Mouse (Mus musculus): ENCODE data around the gene Cplx3. TPM values are rescaled to one million over a fixed set of nuclear protein-coding genes. Genes with fewer than 3 reads are reported as not detected.

The Cplx3 gene
- total and polyA plus RNA-seq, 3 experiments = 0.09 TPM; not detected in 2

- TF ChIP-seq ZKSCAN1 (IDR thresholded peaks at IDR 0.05; ENCODE audit: borderline replicate concordance, low read depth, low read length) (no peak), MEF2A (IDR thresholded peaks at IDR 0.05; ENCODE audit: borderline replicate concordance, low read depth, low read length) (0 out of 2 replicates have a peak, but pooled peaks have one; percentile 14)
Measured at GRCm38 (mm10) chr9:57552139-57552887, 53.8 kb downstream of the Cplx3 start, which contains the start of gene Mpi (continued).

- in situ Hi-C loops (cut with MboI; ENCODE audit: low pct_ligation_motif_present, low pct_unique_long_range_greater_than_20kb, low sequenced_read_pairs) = no loop called here
- H3K4me1 ChIP-seq (ENCODE audit: control insufficient read depth in 1 of 2, insufficient read depth in 2 of 2) = peaks cover 3 to 18% of the 10 kb centered on the region in 2 experiments
- no peak for TF ChIP-seq EP300 (IDR thresholded peaks at IDR 0.05; ENCODE audit: low read length)
- no peak for TF ChIP-seq CTCF (conservative IDR thresholded peaks at IDR 0.05 in 1 of 2, IDR thresholded peaks at IDR 0.05 in 1 of 2; ENCODE audit: low read depth in 2 of 2, low read length in 2 of 2)
- TF ChIP-seq POLR2A (IDR thresholded peaks at IDR 0.05; ENCODE audit: low read depth, low read length) = no peak
- TF ChIP-seq JUND (conservative IDR thresholded peaks at IDR 0.05; ENCODE audit: low read depth, low read length) = no peak
- TF ChIP-seq CHD2 (IDR thresholded peaks at IDR 0.05; ENCODE audit: low read length) = no peak
- TF ChIP-seq SIN3A (IDR thresholded peaks at IDR 0.05; ENCODE audit: low read length) = no peak
- peaks cover 43 to 56% of the 10 kb centered on the region in 2 experiments for H3K36me3 ChIP-seq (replicated peaks in 1 of 2; ENCODE audit: control insufficient read depth in 1 of 2, insufficient read depth in 1 of 2, low read length in 1 of 2)
- DNase-seq (ENCODE audit: extremely low read depth) = no peak
- H3K9me3 ChIP-seq (replicated peaks; ENCODE audit: low read length) = no peaks in the 10 kb centered on the region
- H3K27ac ChIP-seq (ENCODE audit: insufficient read depth, low read depth) = no peak overlapping the region
- no peaks in the 10 kb centered on the region for H3K27me3 ChIP-seq (replicated peaks)
- dilution Hi-C loops (cut with MboI; ENCODE audit: extremely low pct_ligation_motif_present, extremely low pct_unique_long_range_greater_than_20kb, low sequenced_read_pairs) = no loop called here
- H3K9ac ChIP-seq (ENCODE audit: insufficient read depth, low read depth) = no peak overlapping the region
- H3K79me2 ChIP-seq (replicated peaks; ENCODE audit: control insufficient read depth, extremely low read depth, insufficient read depth, poor library complexity, severe bottlenecking) = no peaks in the 10 kb centered on the region
- H3K4me3 ChIP-seq (replicated peaks in 1 of 3; ENCODE audit: low read depth in 2 of 3, low read length in 2 of 3, poor library complexity in 1 of 3) = no peak overlapping the region
- H3K4me2 ChIP-seq (ENCODE audit: insufficient read depth, low read depth, poor library complexity, severe bottlenecking) = no peak overlapping the region
Measured at GRCm38 (mm10) chr9:57550126-57550862, 55.8 kb downstream of the Cplx3 start.

Other genes starting within 250 kb of the Cplx3 start
- 39.6 and 50.3 TPM in 2 replicates for gene Ppcdc, start 166.2 kb downstream of the Cplx3 start, total RNA-seq (2012; rRNA removed)
- 44.1 and 44.9 TPM in 2 replicates for gene Ppcdc, start 166.2 kb downstream of the Cplx3 start, total RNA-seq (2014; rRNA removed)
- gene Ppcdc, start 166.2 kb downstream of the Cplx3 start, polyA plus RNA-seq (2012; ENCODE audit: insufficient read length, low read depth) = 36.2 and 38.8 TPM in 2 replicates
- gene Scamp5, start 138.2 kb downstream of the Cplx3 start, total RNA-seq (2012; rRNA removed) = 2.1 and 2.7 TPM in 2 replicates
- gene Scamp5, start 138.2 kb downstream of the Cplx3 start, total RNA-seq (2014; rRNA removed) = 0.34 and 0.54 TPM in 2 replicates
- gene Scamp5, start 138.2 kb downstream of the Cplx3 start, polyA plus RNA-seq (2012; ENCODE audit: insufficient read length, low read depth) = 0.48 and 0.99 TPM in 2 replicates
- 0.21 TPM in 1 of 2 replicates, not detected in the other for gene Rpp25, start 102.3 kb downstream of the Cplx3 start, total RNA-seq (2012; rRNA removed)
- gene Rpp25, start 102.3 kb downstream of the Cplx3 start, total RNA-seq (2014; rRNA removed) = not detected in 2 replicates
- not detected in 2 replicates for gene Rpp25, start 102.3 kb downstream of the Cplx3 start, polyA plus RNA-seq (2012; ENCODE audit: insufficient read length, low read depth)
- 179 and 203 TPM in 2 replicates for gene Cox5a, start 85.0 kb downstream of the Cplx3 start, total RNA-seq (2012; rRNA removed)
- 229 and 257 TPM in 2 replicates for gene Cox5a, start 85.0 kb downstream of the Cplx3 start, total RNA-seq (2014; rRNA removed)
- gene Cox5a, start 85.0 kb downstream of the Cplx3 start, polyA plus RNA-seq (2012; ENCODE audit: insufficient read length, low read depth) = 255 and 279 TPM in 2 replicates
- gene Fam219b, start 68.8 kb downstream of the Cplx3 start, total RNA-seq (2012; rRNA removed) = 10.6 and 11.8 TPM in 2 replicates
- gene Fam219b, start 68.8 kb downstream of the Cplx3 start, total RNA-seq (2014; rRNA removed) = 8.3 and 9.3 TPM in 2 replicates
- gene Fam219b, start 68.8 kb downstream of the Cplx3 start, polyA plus RNA-seq (2012; ENCODE audit: insufficient read length, low read depth) = 9.2 and 10.2 TPM in 2 replicates
- gene Mpi, start 53.5 kb downstream of the Cplx3 start, total RNA-seq (2012; rRNA removed) = 28.6 and 33.2 TPM in 2 replicates
- 28.2 and 29.0 TPM in 2 replicates for gene Mpi, start 53.5 kb downstream of the Cplx3 start, total RNA-seq (2014; rRNA removed)
- 36.7 and 37.3 TPM in 2 replicates for gene Mpi, start 53.5 kb downstream of the Cplx3 start, polyA plus RNA-seq (2012; ENCODE audit: insufficient read length, low read depth)
- 52.2 and 60.9 TPM in 2 replicates for gene Scamp2, start 45.3 kb downstream of the Cplx3 start, total RNA-seq (2012; rRNA removed)
- gene Scamp2, start 45.3 kb downstream of the Cplx3 start, total RNA-seq (2014; rRNA removed) = 38.6 and 46.4 TPM in 2 replicates
- 77.2 and 91.6 TPM in 2 replicates for gene Scamp2, start 45.3 kb downstream of the Cplx3 start, polyA plus RNA-seq (2012; ENCODE audit: insufficient read length, low read depth)
- gene Ulk3, start 16.8 kb downstream of the Cplx3 start, total RNA-seq (2012; rRNA removed) = 10.5 and 11.4 TPM in 2 replicates
- 1.8 and 2.6 TPM in 2 replicates for gene Ulk3, start 16.8 kb downstream of the Cplx3 start, total RNA-seq (2014; rRNA removed)
- 10.0 and 11.8 TPM in 2 replicates for gene Ulk3, start 16.8 kb downstream of the Cplx3 start, polyA plus RNA-seq (2012; ENCODE audit: insufficient read length, low read depth)
- gene Lman1l, start 14.5 kb upstream of the Cplx3 start, total RNA-seq (2012; rRNA removed) = 0.08 TPM in 1 of 2 replicates, not detected in the other
- not detected in 2 replicates for gene Lman1l, start 14.5 kb upstream of the Cplx3 start, total RNA-seq (2014; rRNA removed)
- 0.19 and 0.29 TPM in 2 replicates for gene Lman1l, start 14.5 kb upstream of the Cplx3 start, polyA plus RNA-seq (2012; ENCODE audit: insufficient read length, low read depth)
- gene Csk, start 47.4 kb upstream of the Cplx3 start, total RNA-seq (2012; rRNA removed) = 111 and 122 TPM in 2 replicates
- 111 and 125 TPM in 2 replicates for gene Csk, start 47.4 kb upstream of the Cplx3 start, total RNA-seq (2014; rRNA removed)
- 139 and 153 TPM in 2 replicates for gene Csk, start 47.4 kb upstream of the Cplx3 start, polyA plus RNA-seq (2012; ENCODE audit: insufficient read length, low read depth)
- not detected in 2 replicates for gene Cyp1a2, start 77.4 kb upstream of the Cplx3 start, total RNA-seq (2012; rRNA removed)
- gene Cyp1a2, start 77.4 kb upstream of the Cplx3 start, total RNA-seq (2014; rRNA removed) = not detected in 2 replicates
- not detected in 2 replicates for gene Cyp1a2, start 77.4 kb upstream of the Cplx3 start, polyA plus RNA-seq (2012; ENCODE audit: insufficient read length, low read depth)
- 0.08 and 0.13 TPM in 2 replicates for gene Cyp1a1, start 81.6 kb upstream of the Cplx3 start, total RNA-seq (2012; rRNA removed)
- 0.11 and 0.19 TPM in 2 replicates for gene Cyp1a1, start 81.6 kb upstream of the Cplx3 start, total RNA-seq (2014; rRNA removed)
- gene Cyp1a1, start 81.6 kb upstream of the Cplx3 start, polyA plus RNA-seq (2012; ENCODE audit: insufficient read length, low read depth) = not detected in 2 replicates
- gene Edc3, start 102.3 kb upstream of the Cplx3 start, total RNA-seq (2012; rRNA removed) = 9.6 and 10.6 TPM in 2 replicates
- gene Edc3, start 102.3 kb upstream of the Cplx3 start, total RNA-seq (2014; rRNA removed) = 10.9 and 13.6 TPM in 2 replicates
- 24.1 and 27.9 TPM in 2 replicates for gene Edc3, start 102.3 kb upstream of the Cplx3 start, polyA plus RNA-seq (2012; ENCODE audit: insufficient read length, low read depth)
- gene Clk3, start 159.6 kb upstream of the Cplx3 start, total RNA-seq (2012; rRNA removed) = 39.9 and 46.7 TPM in 2 replicates
- gene Clk3, start 159.6 kb upstream of the Cplx3 start, total RNA-seq (2014; rRNA removed) = 69.0 and 87.7 TPM in 2 replicates
- gene Clk3, start 159.6 kb upstream of the Cplx3 start, polyA plus RNA-seq (2012; ENCODE audit: insufficient read length, low read depth) = 62.4 and 67.9 TPM in 2 replicates
- gene Arid3b, start 230.5 kb upstream of the Cplx3 start, total RNA-seq (2012; rRNA removed) = 33.4 and 33.8 TPM in 2 replicates
- gene Arid3b, start 230.5 kb upstream of the Cplx3 start, total RNA-seq (2014; rRNA removed) = 14.2 and 16.7 TPM in 2 replicates
- 75.9 and 105 TPM in 2 replicates for gene Arid3b, start 230.5 kb upstream of the Cplx3 start, polyA plus RNA-seq (2012; ENCODE audit: insufficient read length, low read depth)